Mouse (Mus musculus) liver, embryonic 14.5 days (tissue): ENCODE data around the gene 1500011B03Rik. TPM values are rescaled to one million over a fixed set of nuclear protein-coding genes. Genes with fewer than 3 reads are reported as not detected.

ENCODE experiments used
- ATAC-seq: fragments of 200-750 bp; cut with Nextera tagmentation; 2 replicates; pipeline ENCODE4 v1.8.0; 2017; ENCODE audit warnings: moderate number of reproducible peaks, mild to moderate bottlenecking, moderate library complexity; ENCODE audit not compliant: insufficient read depth
- DNase-seq, 3 experiments: peaks; one replicate each; pipeline ENCODE4 v3.0.0-alpha.2; 2012 to 2013; ENCODE audit warnings: low read depth in 3 of 3, low spot score in 3 of 3
- H3K27ac ChIP-seq: fragments of 300-500 bp; sonication (generic); 2 replicates; pipeline ENCODE4 v1.5.1; 2014; ENCODE audit warnings: moderate library complexity, mild to moderate bottlenecking, control low read depth, inconsistent platforms
- H3K27me3 ChIP-seq: fragments of 300-500 bp; sonication (generic); 2 replicates; pipeline ENCODE4 v1.6.1; 2014; ENCODE audit warnings: mild to moderate bottlenecking, low read length, moderate library complexity; ENCODE audit not compliant: control insufficient read depth, insufficient read depth
- H3K36me3 ChIP-seq: fragments of 300-500 bp; sonication (generic); replicated peaks from 2 replicates; pipeline ENCODE4 v1.6.1; 2014; ENCODE audit warnings: low read depth; ENCODE audit not compliant: control insufficient read depth, insufficient read depth
- H3K4me1 ChIP-seq, 2 experiments: fragments of 200-500 bp in 1 of 2; fragments of 300-500 bp in 1 of 2; sonication (generic) in 1 of 2; replicated peaks; 2 replicates each; pipeline ENCODE4 v1.6.1; 2012 to 2014; ENCODE audit warnings: antibody characterized with exemption in 1 of 2, inconsistent platforms in 1 of 2, low read length in 1 of 2; ENCODE audit not compliant: control insufficient read depth in 2 of 2, insufficient read depth in 2 of 2
- H3K4me2 ChIP-seq: fragments of 300-500 bp; sonication (generic); 2 replicates; pipeline ENCODE4 v1.6.1; 2014; ENCODE audit warnings: low read depth, mild to moderate bottlenecking, control low read depth, moderate library complexity
- H3K4me3 ChIP-seq, 2 experiments: fragments of 200-500 bp in 1 of 2; fragments of 300-500 bp in 1 of 2; sonication (generic) in 1 of 2; 2 replicates each; pipeline ENCODE4 v1.5.1; 2012 to 2014; ENCODE audit warnings: low read depth in 2 of 2, low read length in 2 of 2, mild to moderate bottlenecking in 2 of 2, control low read depth in 1 of 2, inconsistent platforms in 1 of 2, moderate library complexity in 1 of 2; ENCODE audit not compliant: insufficient read depth in 1 of 2
- H3K9ac ChIP-seq: fragments of 300-500 bp; sonication (generic); replicated peaks from 2 replicates; pipeline ENCODE4 v1.6.1; 2014; ENCODE audit warnings: mild to moderate bottlenecking, control low read depth, moderate library complexity
- H3K9me3 ChIP-seq: fragments of 300-500 bp; sonication (generic); 2 replicates; pipeline ENCODE4 v1.6.1; 2016; ENCODE audit warnings: low read length, mixed read lengths; ENCODE audit not compliant: control insufficient read depth
- CTCF ChIP-seq: IDR thresholded peaks from 2 replicates; pipeline ENCODE4 v1.5.1; 2016; ENCODE audit warnings: antibody characterized with exemption, low read depth, control low read depth
- EP300 ChIP-seq: IDR thresholded peaks from 2 replicates; pipeline ENCODE4 v1.6.1; 2016; ENCODE audit warnings: antibody characterized with exemption, low read depth
- WGBS: fragments of 180-500 bp; shearing (Covaris S2); extraction: QIAGEN DNeasy Blood & Tissue Kit; methylation state at CpG from one replicate; pipeline ENCODE4 v1.1.7; 2014; ENCODE audit not compliant: insufficient replicate concordance; 5-methylcytosine and 5-hydroxymethylcytosine counted together
- polyA plus RNA-seq, 2 experiments: library from polyadenylated mRNA; depleted of rRNA in 1 of 2; stranded (reverse) in 1 of 2; unstranded in 1 of 2; fragments of >200 nt; fragmentation: Nextera tagmentation in 1 of 2; extraction: Ambion mirVana in 1 of 2; gene quantifications; 2 replicates each; pipeline versions ENCODE4 v1.2.1 to v1.2.3; 2012 to 2014

Gene 1500011B03Rik
- polyA plus RNA-seq, 2 experiments: 17.5 to 36.0 TPM

GRCm38 (mm10) chr5:114818124-114818523, 5.1 kb downstream of the 1500011B03Rik start:
- 54% methylated on average over 11 of the region's 11 CpGs for WGBS
- DNase-seq: no peak
- Histone ChIP-seq H3K9me3 (no peaks in the 10 kb centered on the region), H3K4me2 (no peak overlapping the region), H3K4me1 (peaks cover 0 to 2% of the 10 kb centered on the region in 2 experiments; a peak in 2 of 4 replicates), H3K4me3 (no peak overlapping the region), H3K9ac (no peak overlapping the region), H3K27me3 (no peaks in the 10 kb centered on the region; the same call in 1 of the 2 replicates), H3K27ac (no peak overlapping the region), H3K36me3 (no peaks in the 10 kb centered on the region)
- no peak for ATAC-seq
- TF ChIP-seq EP300 (no peak), CTCF (no peak)

- TF ChIP-seq EP300 (no peak), CTCF (no peak)
- 58% methylated on average over 6 of the region's 6 CpGs for WGBS
- Histone ChIP-seq H3K9ac (no peak overlapping the region), H3K27me3 (no peaks in the 10 kb centered on the region), H3K9me3 (no peaks in the 10 kb centered on the region), H3K36me3 (no peaks in the 10 kb centered on the region), H3K4me2 (no peak overlapping the region), H3K4me1 (peaks cover 4 to 12% of the 10 kb centered on the region in 2 experiments; a peak in 3 of 4 replicates), H3K27ac (no peak overlapping the region), H3K4me3 (no peak overlapping the region)
- ATAC-seq (no peak), DNase-seq (no peak)
Measured at GRCm38 (mm10) chr5:114816599-114816998, 6.7 kb downstream of the 1500011B03Rik start.

- H3K27me3 ChIP-seq: no peaks in the 10 kb centered on the region
- H3K4me1 ChIP-seq: peaks cover 8 to 22% of the 10 kb centered on the region in 2 experiments
- H3K9ac ChIP-seq: peak overlapping the region; percentile 77
- H3K9me3 ChIP-seq: no peaks in the 10 kb centered on the region
- no peak for TF ChIP-seq EP300
- ATAC-seq (peak; percentile 86), DNase-seq (peak in 2 of 3 experiments; percentile 55 to 58)
- H3K4me3 ChIP-seq: peak overlapping the region; percentile 80 to 94
- H3K4me2 ChIP-seq: peak overlapping the region; percentile 81
- under 1% methylated on average over 50 of the region's 50 CpGs for WGBS
- H3K27ac ChIP-seq: peak overlapping the region; percentile 44; the same call in 1 of the 2 replicates
- H3K36me3 ChIP-seq: no peaks in the 10 kb centered on the region
Measured at GRCm38 (mm10) chr5:114813525-114814181, 9.6 kb downstream of the 1500011B03Rik start.

GRCm38 (mm10) chr5:114809826-114810225, 13.4 kb downstream of the 1500011B03Rik start:
- no peak for TF ChIP-seq EP300
- no peak for TF ChIP-seq CTCF
- Histone ChIP-seq H3K27ac (no peak overlapping the region), H3K9ac (no peak overlapping the region), H3K9me3 (no peaks in the 10 kb centered on the region), H3K4me2 (no peak overlapping the region), H3K27me3 (no peaks in the 10 kb centered on the region), H3K36me3 (peaks cover 4% of the 10 kb centered on the region), H3K4me3 (no peak overlapping the region), H3K4me1 (peaks cover 29 to 48% of the 10 kb centered on the region in 2 experiments)
- no peak for DNase-seq
- WGBS: 47% methylated on average over 5 of the region's 5 CpGs
- ATAC-seq: no peak

- peaks cover 29 to 48% of the 10 kb centered on the region in 2 experiments for H3K4me1 ChIP-seq
- no peak overlapping the region for H3K4me3 ChIP-seq
- no peak overlapping the region for H3K4me2 ChIP-seq
- ATAC-seq (no peak), DNase-seq (no peak)
- H3K9ac ChIP-seq: no peak overlapping the region
- peaks cover 4% of the 10 kb centered on the region for H3K36me3 ChIP-seq
- no peak overlapping the region for H3K27ac ChIP-seq
- no peak for TF ChIP-seq CTCF
- no peak for TF ChIP-seq EP300
- H3K27me3 ChIP-seq: no peaks in the 10 kb centered on the region
- H3K9me3 ChIP-seq: no peaks in the 10 kb centered on the region
- WGBS: 75% methylated on average over 10 of the region's 10 CpGs
Measured at GRCm38 (mm10) chr5:114809181-114809756, 14.0 kb downstream of the 1500011B03Rik start.
